Mouse (Mus musculus) lung, postnatal 10 days (tissue): ENCODE data around the gene Ntan1.
"Not testable (repeated sequence)": the region's sequence is repeated elsewhere in the genome, so short reads cannot be mapped to it uniquely, and the experiment has no call there.

ENCODE experiments used
- DNase-seq: peaks from one replicate; pipeline ENCODE4 v3.0.0; 2021

Ntan1 gene

DNA sequence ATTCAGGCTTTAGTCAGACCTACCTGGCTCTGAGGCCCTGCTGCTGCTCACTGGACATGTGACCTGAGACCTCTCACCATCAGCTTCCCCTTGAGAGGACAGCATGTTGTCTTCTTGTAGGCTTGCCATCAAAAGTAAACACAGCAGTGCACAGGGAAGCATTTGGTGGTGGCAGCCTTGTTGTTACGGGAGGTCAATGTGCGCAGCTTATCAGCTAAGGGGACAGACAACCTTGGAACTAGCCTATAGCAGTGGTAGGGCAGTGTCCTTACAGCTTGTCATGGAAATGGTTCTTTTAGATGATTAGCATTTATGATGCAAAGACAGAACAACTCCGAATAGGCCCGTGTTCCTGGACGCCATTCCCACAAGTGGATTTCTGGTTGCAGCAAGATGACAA, 15.7 kb downstream of the Ntan1 start:
- DNase-seq = no peak

DNA sequence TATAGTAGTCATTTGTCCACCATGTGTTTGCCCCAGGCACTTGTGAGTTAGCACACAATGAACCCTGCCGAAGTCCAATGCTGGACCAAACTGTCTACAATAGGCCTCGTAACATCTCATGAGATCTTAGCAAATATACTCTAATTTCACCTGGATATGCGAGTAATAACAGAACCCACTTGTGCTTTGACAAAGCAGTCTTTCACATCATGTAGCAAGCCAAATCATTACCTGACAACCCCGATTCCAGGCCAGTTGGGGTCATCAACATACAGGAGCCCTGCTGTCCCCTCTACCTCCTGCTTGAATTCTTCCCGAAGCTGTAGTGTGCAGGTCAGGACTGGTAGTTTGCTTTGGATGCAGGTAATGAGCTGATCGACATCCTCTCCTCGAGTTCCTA, 21.4 kb downstream of the Ntan1 start:
- DNase-seq = no peak

DNA sequence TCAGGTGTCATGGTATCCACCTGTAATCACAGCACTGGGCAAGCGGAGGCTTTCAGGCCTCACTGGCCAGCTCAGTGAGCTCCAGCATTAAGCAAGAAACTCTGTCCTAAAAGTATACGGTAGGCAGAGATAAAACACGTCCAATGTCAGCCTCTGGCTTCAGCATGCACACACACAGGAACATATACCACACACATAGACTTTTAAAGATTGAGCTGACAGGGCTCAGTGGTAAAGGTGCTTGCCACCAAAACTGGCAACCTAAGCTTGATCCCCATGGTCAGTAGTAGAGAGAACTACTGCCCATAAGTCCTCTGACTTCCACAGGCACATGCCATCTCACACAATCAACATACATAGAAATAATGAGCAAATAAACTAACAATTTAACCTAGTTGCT, 22.3 kb downstream of the Ntan1 start:
- no peak for DNase-seq

DNA sequence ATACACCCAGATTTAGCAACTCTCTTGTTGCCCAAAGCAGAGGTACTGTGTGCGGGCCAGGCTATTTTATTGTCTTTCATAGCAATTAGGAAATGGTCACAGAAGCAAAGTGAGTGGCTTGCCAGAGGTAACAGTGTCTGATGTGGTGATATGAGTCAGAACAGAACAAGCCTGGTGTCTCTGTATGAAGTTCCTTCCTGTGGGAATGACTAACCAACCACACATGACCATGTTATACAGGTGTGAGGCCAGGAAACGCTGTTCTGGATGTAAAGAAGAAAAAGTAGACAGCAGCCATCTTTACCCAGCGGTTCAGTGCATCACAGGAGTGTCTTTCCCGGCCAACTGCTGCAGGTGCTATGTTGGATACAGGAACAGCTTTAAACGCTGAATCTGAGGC, 26.4 kb downstream of the Ntan1 start:
- no peak for DNase-seq

DNA sequence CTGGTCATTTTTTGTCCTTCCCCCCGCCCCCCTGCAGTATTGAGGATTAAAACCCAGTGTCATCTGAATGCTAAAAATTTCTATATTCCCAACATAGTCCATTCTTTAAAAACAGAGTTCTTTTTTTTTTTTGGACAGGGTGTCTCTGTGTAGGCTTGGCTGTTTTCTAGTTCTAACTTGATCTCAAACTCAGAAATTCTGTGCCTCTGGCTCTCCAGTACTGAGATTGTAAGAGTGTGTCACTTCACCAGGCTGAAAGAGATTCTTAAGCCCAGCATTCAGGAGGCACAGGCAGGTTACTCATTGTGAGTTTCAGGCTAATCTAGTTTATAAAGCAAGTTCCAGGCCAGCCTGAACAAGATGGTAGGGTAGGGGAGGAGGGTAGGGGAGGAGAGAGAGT, 28.0 kb downstream of the Ntan1 start:
- no peak for DNase-seq

DNA sequence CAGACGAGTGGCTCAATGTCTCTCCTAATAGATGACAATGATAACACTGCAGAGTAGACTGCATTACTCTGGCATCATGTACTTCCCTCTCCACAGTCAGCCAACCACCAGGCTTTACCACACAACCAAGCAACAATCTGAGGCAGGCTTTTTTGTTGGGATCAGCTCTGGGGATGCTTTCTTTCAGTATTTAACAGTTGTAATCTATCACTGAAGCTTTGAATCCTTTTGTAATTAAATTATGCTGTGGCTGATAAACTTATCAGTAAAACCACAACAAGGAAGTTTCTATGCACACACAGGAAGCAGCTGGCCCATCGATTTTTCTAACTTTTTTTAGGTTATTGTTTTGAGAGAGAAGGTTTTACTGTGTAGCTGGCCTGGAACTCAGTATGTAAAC, 29.7 kb downstream of the Ntan1 start:
- no peak for DNase-seq

DNA sequence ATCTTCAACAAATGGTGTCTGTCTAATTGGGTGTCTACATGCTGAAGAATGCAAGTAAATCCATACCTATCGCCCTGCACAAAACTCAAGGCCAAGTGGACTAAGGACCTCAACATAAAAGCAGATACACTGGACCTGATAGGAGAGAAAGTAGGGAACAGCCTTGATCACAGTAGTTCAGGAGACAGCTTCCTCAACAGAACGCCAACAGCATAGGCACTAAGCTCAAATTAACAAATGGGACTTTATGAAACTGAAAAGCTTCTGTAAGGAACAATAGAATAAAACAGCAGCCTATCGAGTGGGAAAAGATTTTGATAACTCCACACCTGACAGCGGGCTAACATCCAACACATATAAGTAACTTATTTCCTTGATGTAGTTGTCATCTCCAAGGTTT, 32.8 kb downstream of the Ntan1 start:
- DNase-seq = no peak

DNA sequence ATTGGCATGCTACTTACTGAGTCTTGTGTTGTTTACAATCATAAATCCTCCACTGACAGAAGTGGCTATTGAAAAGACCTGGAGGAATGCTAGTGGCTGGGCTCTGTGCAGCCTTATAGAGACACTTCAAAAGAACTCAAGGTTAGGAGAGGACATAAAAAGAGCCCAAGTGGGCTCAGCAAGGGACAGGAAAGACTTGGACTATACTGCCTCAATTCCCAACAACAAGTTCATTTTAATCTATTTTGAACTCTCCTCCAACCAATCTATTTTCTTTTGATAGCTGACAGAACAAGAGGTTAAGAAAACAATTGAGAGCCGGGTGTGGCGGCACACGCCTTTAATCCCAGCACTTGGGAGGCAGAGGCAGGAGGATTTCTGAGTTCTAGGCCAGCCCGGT, 35.2 kb downstream of the Ntan1 start:
- DNase-seq = no peak

DNA sequence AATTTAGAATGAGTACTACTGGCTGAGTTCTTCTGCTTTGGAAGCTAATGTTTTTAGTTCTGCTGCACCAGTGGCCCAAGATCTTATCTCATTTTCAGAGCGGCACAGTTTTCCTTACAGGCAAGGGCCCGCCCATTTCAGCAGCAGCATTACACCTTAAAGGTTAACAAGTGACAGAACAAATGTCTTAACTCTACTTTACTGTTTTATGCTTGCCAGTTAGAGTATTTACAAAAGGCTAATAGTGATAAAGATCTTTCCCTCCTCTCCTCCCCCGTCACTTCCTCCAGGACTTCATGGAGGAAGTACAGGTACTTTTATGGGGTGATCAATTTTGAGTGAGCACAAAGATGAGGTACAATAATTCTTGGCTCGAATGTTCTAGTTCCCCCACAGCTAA, 47.4 kb downstream of the Ntan1 start:
- no peak for DNase-seq

DNA sequence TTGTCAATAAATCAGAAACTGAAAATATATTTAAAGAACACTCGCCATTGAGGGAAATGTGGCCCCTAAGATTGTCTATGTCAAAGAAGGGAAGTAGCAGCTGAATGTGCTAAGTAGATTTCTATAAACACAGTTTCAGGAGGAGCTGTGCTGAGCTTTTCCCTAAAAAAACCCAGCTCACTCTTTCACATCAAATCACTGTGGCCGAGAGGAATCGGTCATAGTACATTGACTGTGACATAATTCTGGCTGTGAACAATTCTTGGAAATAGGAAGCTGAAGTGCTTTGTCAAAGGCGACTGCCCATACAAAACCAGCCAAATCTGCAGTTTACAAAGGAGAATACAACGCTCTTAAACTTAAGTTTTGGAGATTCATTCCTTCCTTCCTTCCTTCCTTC, 48.0 kb downstream of the Ntan1 start:
- no peak for DNase-seq

DNA sequence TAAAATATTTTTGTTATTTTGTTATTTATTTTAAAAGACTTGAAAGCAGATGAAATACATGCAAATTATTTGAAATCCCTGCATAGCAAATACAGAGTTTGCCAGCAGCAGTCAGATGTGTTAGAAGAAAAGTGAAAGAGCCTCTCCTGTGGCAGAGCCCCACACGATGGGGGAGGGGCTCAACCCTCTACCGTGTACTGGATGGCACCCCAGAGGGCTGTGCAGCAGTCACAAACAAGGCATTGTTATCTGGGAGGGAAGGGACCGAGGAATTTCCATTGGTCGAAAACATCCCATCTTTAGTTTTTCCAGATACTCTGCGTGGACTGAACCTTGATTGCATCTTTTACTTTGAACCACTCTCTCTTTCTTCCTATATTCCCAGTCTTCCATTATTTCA, 48.8 kb downstream of the Ntan1 start:
- not testable (repeated sequence) for DNase-seq

DNA sequence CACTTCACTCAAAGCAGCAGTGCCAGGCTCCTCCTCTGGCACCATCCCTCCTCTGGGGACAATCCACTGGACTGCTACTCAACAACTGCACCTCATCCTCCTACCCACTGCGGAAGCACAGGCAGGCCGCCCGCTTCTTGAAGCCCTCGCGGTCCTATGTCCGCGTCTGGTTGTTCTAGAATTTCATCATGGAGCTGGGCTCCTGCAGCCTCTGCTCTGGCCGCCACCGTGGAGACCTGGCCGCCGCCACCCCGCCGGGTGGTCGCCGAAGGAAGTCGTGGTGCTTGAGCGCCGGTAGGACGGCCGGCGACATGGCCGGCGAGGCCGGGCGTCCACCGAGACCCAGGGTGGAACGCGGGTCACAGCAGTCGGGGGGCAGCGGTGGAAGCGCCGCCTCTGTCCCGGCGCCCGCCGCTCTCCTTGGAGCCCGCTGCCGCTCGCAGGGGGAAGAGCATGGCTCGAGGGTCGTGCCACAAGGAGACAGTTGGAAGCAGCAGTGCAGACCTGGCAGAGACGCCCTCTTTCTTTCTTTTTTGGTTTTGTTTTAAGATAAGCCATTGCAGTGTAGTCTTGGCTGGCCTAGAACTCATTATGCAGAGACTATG, 49.4 kb downstream of the Ntan1 start:
- no peak for DNase-seq

DNA sequence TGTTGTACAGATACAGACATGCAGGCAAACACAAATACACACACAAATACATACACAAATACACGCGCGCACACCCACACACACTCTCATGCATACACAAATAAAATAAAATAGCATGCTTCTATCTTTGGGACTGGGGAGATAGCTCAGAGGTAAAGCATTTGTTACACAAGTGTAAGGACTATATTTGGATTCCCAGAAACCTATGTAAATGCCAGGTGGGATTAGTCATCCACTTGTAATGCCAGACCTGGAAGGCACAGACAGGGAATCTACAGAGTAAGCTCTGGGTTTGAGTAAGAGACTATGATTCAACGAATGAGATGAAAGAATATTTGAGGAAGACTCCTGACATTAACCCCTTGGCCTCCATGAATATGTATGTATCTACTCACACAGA, 56.8 kb downstream of the Ntan1 start:
- DNase-seq = no peak

DNA sequence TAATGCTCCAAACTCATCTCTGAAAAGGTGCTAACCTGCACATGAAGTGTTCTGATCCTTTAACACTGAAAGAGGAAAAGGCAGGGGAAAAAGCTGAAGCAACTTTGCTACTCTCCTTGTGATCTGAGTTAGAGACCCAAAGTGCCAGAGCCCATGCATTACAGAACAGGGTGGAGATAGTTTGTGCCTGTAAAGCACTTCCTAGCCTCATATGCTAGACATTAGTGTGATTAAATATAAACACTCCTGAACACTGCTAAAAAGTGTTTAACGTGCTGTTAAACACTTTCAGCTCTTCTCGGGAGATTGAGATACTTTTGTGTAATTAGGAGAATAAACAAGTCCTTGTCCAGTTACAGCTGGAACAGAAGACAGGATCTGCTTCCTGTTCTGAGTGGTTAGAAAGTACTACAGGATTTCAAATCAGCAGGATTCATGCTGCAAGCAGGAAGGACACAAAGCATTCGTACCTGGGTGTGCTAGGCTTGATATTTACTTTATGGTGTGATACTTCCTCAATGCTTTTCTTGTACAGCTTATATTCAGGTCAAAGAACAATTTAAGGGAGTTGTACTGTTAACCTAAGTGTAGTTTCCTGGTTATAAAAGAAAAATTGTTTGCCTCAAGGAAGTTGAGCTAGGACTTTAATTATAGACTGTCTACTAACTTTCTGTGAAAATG, 64.6 kb downstream of the Ntan1 start:
- no peak for DNase-seq
